Mouse (Mus musculus): ENCODE results near the gene Ankdd1b.

GRCm38 (mm10) chr13:96433041-96433440 is 38.0 kb downstream of the Ankdd1b start:
- TF ChIP-seq CTCF (IDR thresholded peaks at IDR 0.05; ENCODE audit: low read depth) (no peak), EP300 (IDR thresholded peaks at IDR 0.05; ENCODE audit: low read depth) (no peak)
